Mouse (Mus musculus) C2C12 (cell line): ENCODE results near the gene Ptp4a2.

Experiments
- CEBPB ChIP-seq: IDR thresholded peaks from one replicate; pipeline ENCODE4 v1.6.1; 2011; ENCODE audit warnings: low read depth, mild to moderate bottlenecking, control low read depth, moderate library complexity
- CTCF ChIP-seq: IDR thresholded peaks from one replicate; pipeline ENCODE4 v1.5.1; 2011; ENCODE audit not compliant: control insufficient read depth, insufficient read depth, insufficient read length
- FOSL1 ChIP-seq: IDR thresholded peaks from one replicate; pipeline ENCODE4 v1.8.0; 2011; ENCODE audit warnings: mild to moderate bottlenecking, low read length; ENCODE audit not compliant: poor library complexity, insufficient read depth, severe bottlenecking
- MAX ChIP-seq: IDR thresholded peaks from one replicate; pipeline ENCODE4 v1.6.1; 2011; ENCODE audit warnings: mild to moderate bottlenecking, control low read depth
- MYOD1 ChIP-seq: IDR thresholded peaks from one replicate; pipeline ENCODE4 v1.6.1; 2011; ENCODE audit warnings: low read depth; ENCODE audit not compliant: control insufficient read depth, insufficient read length
- MYOG ChIP-seq: IDR thresholded peaks from one replicate; pipeline ENCODE4 v1.6.1; 2011; ENCODE audit not compliant: control insufficient read depth, insufficient read length; ENCODE audit errors: extremely low read depth
- USF1 ChIP-seq: IDR thresholded peaks from one replicate; pipeline ENCODE4 v1.6.1; 2011; ENCODE audit warnings: low read depth, mild to moderate bottlenecking, control low read depth, moderate library complexity

DNA sequence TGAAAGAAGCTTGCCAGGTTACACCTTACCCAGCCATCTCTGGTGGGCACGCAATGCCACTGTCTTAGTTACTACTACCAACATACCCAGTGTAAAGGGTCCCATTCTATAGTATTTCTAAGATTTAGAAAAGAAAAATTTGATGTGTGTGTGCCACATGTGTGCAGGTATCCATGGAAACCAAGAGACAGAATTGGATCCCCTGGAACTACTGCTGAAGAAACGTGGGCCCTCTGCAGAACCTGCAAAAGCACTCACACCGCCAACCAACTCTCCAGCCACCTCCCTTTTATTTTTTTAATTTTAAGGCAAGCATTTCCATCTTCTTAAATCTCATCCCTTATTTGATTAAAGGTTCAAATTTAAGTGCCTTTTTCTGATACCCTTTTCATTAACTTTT is 40.8 kb downstream of the Ptp4a2 start:
- TF ChIP-seq CTCF (no peak), USF1 (no peak), MAX (no peak), MYOD1 (no peak), MYOG (no peak), CEBPB (no peak), FOSL1 (no peak)
